Mouse (Mus musculus): Measurements from ENCODE around the gene Gprin1.

DNA sequence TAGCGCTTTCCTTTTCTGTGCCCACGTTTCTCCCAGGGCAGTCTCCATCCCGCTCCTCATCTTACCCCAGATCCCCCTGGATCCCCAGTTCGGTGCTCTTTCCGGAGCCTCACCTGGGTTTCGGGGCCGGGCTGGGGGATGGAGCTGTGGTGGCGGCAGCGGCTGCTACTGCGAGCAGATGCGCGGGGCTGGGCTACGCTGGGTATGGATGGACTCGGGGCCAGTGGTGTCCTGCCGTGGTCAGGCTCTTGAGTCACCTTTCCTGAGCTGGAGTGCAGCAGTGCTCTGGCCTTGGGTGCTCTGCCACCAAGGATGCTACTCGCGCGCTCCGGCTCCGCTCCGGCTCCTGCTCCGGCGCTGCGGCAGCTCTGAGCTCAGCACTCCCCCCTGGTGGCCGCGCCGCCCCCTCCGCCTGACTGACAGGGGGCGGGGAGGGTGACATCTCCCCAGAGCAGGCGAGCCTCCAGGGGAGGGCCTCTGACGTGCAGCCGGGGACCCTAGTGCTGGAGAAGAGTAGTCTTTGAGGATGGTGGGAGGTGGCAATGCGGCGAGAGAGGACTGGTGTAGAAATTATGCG lies 16.6 kb upstream of the Gprin1 start, which contains the start of gene Sncb:
- TF ChIP-seq GATA1 (IDR thresholded peaks at IDR 0.05; ENCODE audit: low read length) (no peak), TAL1 (IDR thresholded peaks at IDR 0.05; ENCODE audit: low read length) (no peak)

Measured in erythroblast, embryonic 14.5 days (primary cell).